Mouse (Mus musculus) intestine, embryonic 16.5 days (tissue): ENCODE results near the gene Ttc21b. TPM values are rescaled to one million over a fixed set of nuclear protein-coding genes. Genes with fewer than 3 reads are reported as not detected.

Experiments
- ATAC-seq: fragments of 200-750 bp; cut with Nextera tagmentation; 2 replicates; pipeline ENCODE4 v1.8.0; 2017; ENCODE audit warnings: moderate TSS enrichment, moderate library complexity
- H3K27ac ChIP-seq: fragments of 300-500 bp; sonication (generic); 2 replicates; pipeline ENCODE4 v1.5.1; 2014; ENCODE audit warnings: mild to moderate bottlenecking, low read length
- H3K27me3 ChIP-seq: fragments of 300-500 bp; sonication (generic); replicated peaks from 2 replicates; pipeline ENCODE4 v1.6.1; 2014; ENCODE audit warnings: low read length, control low read depth, mixed read lengths; ENCODE audit not compliant: control insufficient read depth, insufficient read depth
- H3K36me3 ChIP-seq: fragments of 300-500 bp; sonication (generic); 2 replicates; pipeline ENCODE4 v1.6.1; 2014; ENCODE audit warnings: low read length, control low read depth; ENCODE audit not compliant: control insufficient read depth, insufficient read depth
- H3K4me1 ChIP-seq: fragments of 300-500 bp; sonication (generic); 2 replicates; pipeline ENCODE4 v1.6.1; 2014; ENCODE audit warnings: low read length, control low read depth, mixed read lengths; ENCODE audit not compliant: control insufficient read depth, insufficient read depth
- H3K4me2 ChIP-seq: fragments of 300-500 bp; sonication (generic); 2 replicates; pipeline ENCODE4 v1.6.1; 2014; ENCODE audit warnings: low read depth, low read length, control low read depth
- H3K4me3 ChIP-seq: fragments of 300-500 bp; sonication (generic); 2 replicates; pipeline ENCODE4 v1.5.1; 2014; ENCODE audit warnings: mild to moderate bottlenecking, low read length
- H3K9ac ChIP-seq: fragments of 300-500 bp; sonication (generic); 2 replicates; pipeline ENCODE4 v1.6.1; 2014; ENCODE audit warnings: low read depth, low read length
- H3K9me3 ChIP-seq: fragments of 300-500 bp; sonication (generic); 2 replicates; pipeline ENCODE4 v1.6.1; 2016; ENCODE audit warnings: low read length, control low read depth; ENCODE audit not compliant: control insufficient read depth
- WGBS: fragments of 180-500 bp; shearing (Covaris S2); extraction: QIAGEN DNeasy Blood & Tissue Kit; methylation state at CpG from one replicate; pipeline ENCODE4 v1.1.7; 2014; 5-methylcytosine and 5-hydroxymethylcytosine counted together
- polyA plus RNA-seq: library from polyadenylated mRNA; unstranded; fragments of >200 nt; fragmentation: Nextera tagmentation; extraction: Ambion mirVana; gene quantifications from 2 replicates; pipeline ENCODE4 v1.2.1, GENCODE M21; 2015

Gene Ttc21b
- polyA plus RNA-seq, 1 experiment from 2014 or later, result 9.4 TPM

DNA sequence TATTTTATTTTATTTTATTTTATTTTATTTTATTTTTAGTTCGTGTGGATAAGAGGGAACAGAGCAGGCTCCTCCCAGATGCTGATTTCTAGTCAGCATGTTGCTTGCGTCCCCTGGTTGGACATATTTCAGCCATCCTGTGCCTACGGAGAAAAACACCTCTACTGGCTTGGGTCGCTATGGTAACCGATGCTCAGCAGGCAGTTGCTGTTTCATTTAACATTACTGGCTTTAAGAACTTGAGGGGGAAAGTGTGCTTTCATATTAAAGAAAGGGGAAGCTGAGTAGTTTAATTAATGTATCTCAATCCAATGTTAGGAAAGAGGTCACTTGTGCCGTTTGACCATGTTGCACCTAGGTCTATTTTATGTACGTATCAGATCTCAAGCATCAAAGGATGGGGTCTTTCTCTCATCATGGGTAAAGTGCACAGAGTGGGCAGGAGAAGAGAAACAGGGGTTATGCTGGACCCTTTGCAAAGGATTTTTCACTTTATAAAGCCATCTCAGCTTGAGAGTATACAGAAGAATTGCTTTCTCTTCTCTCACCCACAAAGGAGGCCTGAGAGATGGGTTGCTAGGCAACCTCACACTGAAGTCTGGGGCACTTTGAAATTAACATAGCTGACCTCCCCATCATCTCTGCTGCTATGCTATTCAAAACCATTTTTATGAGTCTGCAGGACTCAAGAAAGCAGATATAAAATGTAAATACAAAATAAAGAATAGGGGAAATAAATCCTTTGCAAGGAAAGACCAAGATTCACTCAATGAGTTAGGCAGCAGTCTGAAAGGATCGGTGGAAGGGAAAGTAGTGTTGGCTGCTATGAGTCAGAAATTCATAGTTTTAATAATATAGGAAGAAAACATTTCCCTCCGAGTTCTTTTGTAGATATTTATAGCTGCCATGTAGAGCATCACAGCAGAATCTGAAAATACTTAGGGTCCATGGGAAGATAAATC is 78.2 kb downstream of the Ttc21b start:
- Histone ChIP-seq H3K9me3 (no peaks in the 10 kb centered on the region), H3K36me3 (no peaks in the 10 kb centered on the region), H3K9ac (no peak overlapping the region), H3K4me3 (no peak overlapping the region), H3K27me3 (no peaks in the 10 kb centered on the region), H3K4me1 (no peaks in the 10 kb centered on the region), H3K27ac (no peak overlapping the region), H3K4me2 (no peak overlapping the region)
- no peak for ATAC-seq
- WGBS, result 63% methylated on average over 9 of the region's 9 CpGs

DNA sequence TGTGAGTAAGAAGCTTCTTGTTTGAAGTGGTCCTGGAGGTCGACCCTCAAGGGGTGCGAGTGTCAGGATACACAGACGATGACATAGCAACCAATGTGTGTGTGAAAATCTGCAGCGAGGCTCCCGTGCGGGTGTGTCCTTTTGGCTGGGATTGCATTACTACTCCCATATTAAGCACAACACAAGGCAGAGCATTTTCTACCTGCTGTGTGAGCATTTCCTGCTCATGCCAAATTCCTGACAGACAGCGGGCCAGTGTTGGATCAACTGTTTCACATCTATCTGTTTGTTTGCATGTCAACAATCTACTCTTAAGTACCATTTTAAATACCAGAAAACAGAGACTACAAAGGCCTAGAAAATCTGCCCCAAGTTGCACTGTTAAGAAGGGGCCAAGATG is 79.4 kb downstream of the Ttc21b start:
- H3K4me3 ChIP-seq, result no peak overlapping the region
- no peaks in the 10 kb centered on the region for H3K36me3 ChIP-seq
- WGBS, result 79% methylated on average over 7 of the region's 7 CpGs
- H3K4me2 ChIP-seq, result no peak overlapping the region
- H3K4me1 ChIP-seq, result no peaks in the 10 kb centered on the region
- ATAC-seq, result no peak
- no peak overlapping the region for H3K27ac ChIP-seq
- H3K27me3 ChIP-seq, result no peaks in the 10 kb centered on the region
- H3K9ac ChIP-seq, result no peak overlapping the region
- H3K9me3 ChIP-seq, result no peaks in the 10 kb centered on the region

DNA sequence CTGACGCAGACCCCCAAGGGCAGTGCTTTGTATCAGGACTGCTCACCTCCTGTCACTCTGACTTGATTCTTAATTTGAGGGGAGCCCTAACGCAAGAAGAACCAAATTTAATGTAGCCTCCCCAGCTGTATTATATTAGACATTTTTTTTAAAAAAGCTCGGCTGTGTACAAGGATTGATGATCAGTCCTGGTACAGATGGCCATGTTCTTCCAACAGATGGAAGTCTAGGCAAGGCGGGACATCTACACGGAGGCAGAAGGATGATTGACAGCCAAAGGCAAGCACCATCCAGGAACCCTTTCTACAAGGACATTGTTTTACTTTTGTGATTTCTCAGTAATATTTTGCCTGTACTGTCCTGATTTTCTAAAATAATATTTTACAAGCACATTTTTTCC is 83.3 kb downstream of the Ttc21b start:
- Histone ChIP-seq H3K9me3 (no peaks in the 10 kb centered on the region), H3K27me3 (no peaks in the 10 kb centered on the region), H3K4me3 (no peak overlapping the region), H3K9ac (no peak overlapping the region), H3K4me2 (no peak overlapping the region), H3K36me3 (no peaks in the 10 kb centered on the region), H3K4me1 (no peaks in the 10 kb centered on the region), H3K27ac (no peak overlapping the region)
- 73% methylated on average over 5 of the region's 5 CpGs for WGBS
- ATAC-seq, result no peak

DNA sequence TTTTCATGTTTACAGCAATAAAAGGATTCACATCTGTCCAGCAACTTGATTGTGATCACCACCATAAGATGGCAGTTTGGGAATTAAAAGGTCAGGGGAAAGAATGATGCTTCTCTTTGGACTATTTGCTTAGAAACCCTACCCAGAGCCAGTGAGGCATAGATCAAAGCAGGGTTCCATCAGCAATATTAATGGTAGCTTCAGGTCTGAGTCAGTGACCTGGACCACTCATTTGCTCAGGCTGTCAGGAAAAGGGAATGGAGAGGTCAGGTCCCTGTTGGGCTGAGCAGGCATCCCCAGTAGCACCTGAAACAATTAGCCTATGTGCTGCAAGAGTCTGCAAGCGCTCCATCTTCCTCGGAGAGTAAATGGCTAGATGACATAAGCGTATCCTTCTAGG is 84.8 kb downstream of the Ttc21b start:
- no peak for ATAC-seq
- 93% methylated on average over 3 of the region's 3 CpGs for WGBS
- H3K36me3 ChIP-seq, result no peaks in the 10 kb centered on the region

DNA sequence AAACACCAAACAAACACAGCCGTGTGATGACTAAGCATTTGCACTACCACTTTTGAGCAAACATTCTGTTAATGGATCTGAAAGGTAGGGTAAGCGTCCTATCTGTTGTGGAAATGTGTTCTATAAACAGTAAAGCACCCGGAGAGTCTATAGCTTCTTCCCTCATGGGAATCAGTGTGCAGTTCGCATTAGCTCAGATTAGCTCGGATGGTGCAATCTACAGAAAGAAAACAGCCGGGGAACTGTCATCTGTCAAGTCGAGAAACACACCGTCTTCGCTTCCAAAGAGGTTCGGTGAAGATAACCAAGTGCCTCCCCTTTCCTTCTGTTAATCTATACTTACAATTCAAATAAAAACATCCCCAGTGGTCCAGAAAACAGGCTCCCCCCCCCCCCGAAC is 85.7 kb downstream of the Ttc21b start:
- no peak for ATAC-seq
- Histone ChIP-seq H3K9ac (no peak overlapping the region), H3K4me2 (no peak overlapping the region), H3K36me3 (no peaks in the 10 kb centered on the region), H3K4me1 (no peaks in the 10 kb centered on the region), H3K4me3 (no peak overlapping the region), H3K27me3 (no peaks in the 10 kb centered on the region), H3K9me3 (no peaks in the 10 kb centered on the region), H3K27ac (no peak overlapping the region)
- WGBS, result 63% methylated on average over 11 of the region's 11 CpGs

More for the DNA sequence above, 84.8 kb downstream of the Ttc21b start:
- H3K4me3 ChIP-seq, result no peak overlapping the region
- no peak overlapping the region for H3K4me2 ChIP-seq
- no peaks in the 10 kb centered on the region for H3K4me1 ChIP-seq
- H3K9ac ChIP-seq, result no peak overlapping the region
- H3K27ac ChIP-seq, result no peak overlapping the region
- no peaks in the 10 kb centered on the region for H3K9me3 ChIP-seq
- no peaks in the 10 kb centered on the region for H3K27me3 ChIP-seq

DNA sequence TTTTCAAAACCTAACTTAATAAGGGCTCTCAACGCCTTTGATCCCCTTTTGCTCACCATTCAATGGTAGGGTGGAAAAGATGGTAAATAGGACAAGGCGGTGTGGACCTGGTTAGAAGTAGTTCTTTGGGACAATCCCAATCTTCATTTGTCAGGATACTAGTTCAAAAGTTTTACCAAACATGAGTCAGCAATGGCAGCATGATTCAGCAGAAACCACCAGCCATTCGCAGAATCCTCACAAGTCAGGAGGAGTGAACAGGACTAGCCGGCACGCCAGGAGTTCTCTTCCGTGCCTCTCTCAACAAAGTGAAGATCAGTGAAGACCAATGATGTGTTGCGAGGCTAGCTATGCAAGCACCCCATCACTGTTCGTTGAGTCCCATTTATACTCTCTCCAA is 91.4 kb downstream of the Ttc21b start:
- no peaks in the 10 kb centered on the region for H3K9me3 ChIP-seq
- ATAC-seq, result no peak
- WGBS, result 91% methylated on average over 8 of the region's 8 CpGs
- H3K4me3 ChIP-seq, result no peak overlapping the region
- H3K27ac ChIP-seq, result no peak overlapping the region
- no peak overlapping the region for H3K9ac ChIP-seq
- H3K4me2 ChIP-seq, result no peak overlapping the region
- no peaks in the 10 kb centered on the region for H3K4me1 ChIP-seq
- no peaks in the 10 kb centered on the region for H3K36me3 ChIP-seq
- H3K27me3 ChIP-seq, result no peaks in the 10 kb centered on the region

DNA sequence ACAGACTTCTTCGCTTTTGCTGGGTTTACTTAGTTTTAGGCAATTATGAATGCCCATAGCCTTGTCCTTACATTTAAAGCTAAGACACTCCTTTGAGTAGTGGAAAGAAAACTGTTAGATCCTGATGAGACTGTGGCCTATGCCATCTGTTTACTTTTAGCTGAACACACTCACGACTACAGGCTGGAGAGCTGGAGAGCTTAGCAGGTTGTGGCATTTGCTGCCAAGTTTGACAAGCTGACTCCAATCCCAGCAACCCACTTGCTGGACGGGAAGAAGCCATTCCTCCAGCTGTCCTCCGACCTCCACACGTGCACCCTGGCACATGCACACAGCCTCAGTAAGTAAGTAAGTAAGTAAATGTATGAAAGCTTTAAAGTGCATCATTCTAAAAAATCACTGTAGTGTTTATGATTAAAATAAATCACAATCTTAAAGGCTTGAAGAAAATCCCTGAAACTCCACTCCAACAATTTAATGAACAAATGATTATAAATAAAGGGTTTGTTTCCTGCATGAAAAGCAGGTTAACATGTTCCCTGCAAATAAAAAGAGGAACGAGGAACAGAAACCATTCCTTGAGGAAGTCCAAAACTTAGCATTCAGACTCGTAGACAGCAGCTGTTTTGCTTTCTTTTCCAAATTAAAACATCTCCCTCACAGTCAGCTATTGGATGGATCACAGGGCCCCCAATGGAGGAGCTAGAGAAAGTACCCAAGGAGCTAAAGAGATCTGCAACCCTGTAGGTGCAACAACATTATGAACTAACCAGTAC is 98.1 kb downstream of the Ttc21b start:
- H3K4me3 ChIP-seq, result no peak overlapping the region
- H3K9me3 ChIP-seq, result no peaks in the 10 kb centered on the region
- H3K36me3 ChIP-seq, result no peaks in the 10 kb centered on the region
- 46% methylated on average over 7 of the region's 7 CpGs for WGBS
- H3K4me2 ChIP-seq, result no peak overlapping the region
- no peaks in the 10 kb centered on the region for H3K4me1 ChIP-seq
- H3K9ac ChIP-seq, result no peak overlapping the region
- no peaks in the 10 kb centered on the region for H3K27me3 ChIP-seq
- ATAC-seq, result no peak
- H3K27ac ChIP-seq, result no peak overlapping the region

DNA sequence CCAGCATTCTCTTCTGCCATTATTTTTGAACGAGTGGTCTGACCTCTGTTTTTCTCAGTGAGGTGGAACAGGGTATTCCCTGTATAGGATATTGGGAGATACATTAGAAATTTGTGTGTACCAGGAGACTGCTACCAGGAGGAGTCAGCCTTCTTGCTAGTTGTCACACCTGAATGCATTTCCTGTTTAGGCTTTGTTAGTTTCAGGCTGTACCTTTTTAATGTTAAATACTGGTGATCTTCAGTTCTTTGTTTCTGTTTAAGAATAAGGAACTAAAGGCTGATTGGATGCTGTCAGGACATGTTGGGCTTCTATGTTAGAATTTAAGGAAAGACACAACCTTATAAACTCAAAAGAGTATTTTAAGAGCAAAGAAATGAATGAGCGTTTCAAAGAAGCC is 105.0 kb downstream of the Ttc21b start:
- no peak for ATAC-seq
- Histone ChIP-seq H3K36me3 (no peaks in the 10 kb centered on the region), H3K9me3 (no peaks in the 10 kb centered on the region), H3K4me3 (no peak overlapping the region), H3K9ac (no peak overlapping the region), H3K27me3 (no peaks in the 10 kb centered on the region), H3K4me1 (no peaks in the 10 kb centered on the region), H3K27ac (no peak overlapping the region), H3K4me2 (no peak overlapping the region)
- WGBS, result 79% methylated on average over 2 of the region's 2 CpGs

DNA sequence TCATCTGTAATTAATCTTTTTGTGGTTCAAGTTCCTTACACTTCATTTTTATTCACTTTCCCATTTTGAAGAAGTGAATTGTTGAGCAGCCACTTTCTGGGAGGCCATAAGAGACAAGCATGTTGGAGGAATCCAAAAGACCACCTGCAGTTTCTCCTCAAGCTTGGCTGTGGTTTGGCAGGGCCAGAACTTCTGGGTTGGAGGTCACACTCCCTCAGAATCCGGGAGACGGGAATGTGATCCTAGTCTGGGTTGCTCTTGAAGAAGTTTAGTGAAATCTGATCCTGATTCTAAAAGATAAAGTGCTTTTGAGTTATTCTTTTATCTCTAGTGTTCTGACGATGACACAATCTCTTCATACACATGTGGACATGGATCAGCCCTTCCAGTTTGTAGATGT is 105.9 kb downstream of the Ttc21b start:
- Histone ChIP-seq H3K4me1 (no peaks in the 10 kb centered on the region), H3K27ac (no peak overlapping the region), H3K27me3 (no peaks in the 10 kb centered on the region), H3K4me3 (no peak overlapping the region), H3K36me3 (no peaks in the 10 kb centered on the region), H3K9me3 (no peaks in the 10 kb centered on the region), H3K9ac (no peak overlapping the region), H3K4me2 (no peak overlapping the region)
- no peak for ATAC-seq
- WGBS, result 62% methylated on average over 3 of the region's 3 CpGs
